Mouse (Mus musculus): ENCODE data around the gene Irf4.

The Irf4 gene

GRCm38 (mm10) chr13:30749021-30749556 is at the start of gene Irf4:
Gene Irf4, plus strand, starts transcription at chr13:30749226.
- DNase-seq (ENCODE audit: inconsistent ontology term) = peak; percentile 70

DNA sequence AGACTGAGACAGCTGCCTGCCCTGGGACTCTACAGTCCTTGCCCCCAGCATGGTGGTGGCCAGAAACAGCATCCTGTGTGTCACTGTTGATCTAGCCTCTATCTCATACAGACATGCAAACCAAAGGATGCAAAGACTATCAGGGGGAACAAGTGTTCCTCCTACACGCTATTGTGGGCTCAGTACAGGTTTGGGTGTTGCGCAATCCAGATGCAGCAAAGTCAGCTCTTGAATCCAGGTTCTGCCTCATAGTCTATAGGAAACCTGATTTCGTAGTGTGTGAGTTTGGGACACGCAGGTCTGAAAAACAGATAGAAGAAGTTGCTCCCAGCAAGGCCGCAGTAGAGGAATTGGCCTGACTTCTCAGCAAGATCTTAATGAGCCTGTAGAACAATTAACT is 46.3 kb upstream of the Irf4 start:
- no peak for DNase-seq (ENCODE audit: inconsistent ontology term)

- no peak for DNase-seq (ENCODE audit: inconsistent ontology term)
Measured at GRCm38 (mm10) chr13:30704246-30705095, 44.6 kb upstream of the Irf4 start.

- no peak for DNase-seq (ENCODE audit: inconsistent ontology term)
Measured at GRCm38 (mm10) chr13:30711066-30711465, 38.0 kb upstream of the Irf4 start.

- DNase-seq (ENCODE audit: inconsistent ontology term) = no peak
Measured at GRCm38 (mm10) chr13:30711711-30712110, 37.3 kb upstream of the Irf4 start.

DNA sequence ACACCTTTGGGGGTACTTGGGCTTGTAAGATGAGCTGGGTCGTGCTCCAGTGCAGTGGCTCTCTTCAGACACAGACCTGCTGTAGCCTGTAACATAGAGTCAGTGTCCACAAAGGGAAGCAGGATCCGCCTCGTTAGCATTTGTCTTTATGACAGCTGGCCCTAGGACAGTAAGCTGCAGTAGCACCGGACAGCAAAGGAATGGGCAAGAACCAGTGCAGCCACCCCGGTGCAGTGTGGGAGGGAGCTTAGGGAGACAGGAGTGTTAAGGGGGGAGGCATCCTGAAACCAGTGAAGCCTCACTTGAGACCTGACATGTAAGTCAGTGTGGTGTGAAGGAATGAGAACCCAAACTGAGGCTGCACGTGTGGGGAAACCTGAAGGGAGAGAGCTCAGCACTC is 36.7 kb upstream of the Irf4 start:
- no peak for DNase-seq (ENCODE audit: inconsistent ontology term)

DNA sequence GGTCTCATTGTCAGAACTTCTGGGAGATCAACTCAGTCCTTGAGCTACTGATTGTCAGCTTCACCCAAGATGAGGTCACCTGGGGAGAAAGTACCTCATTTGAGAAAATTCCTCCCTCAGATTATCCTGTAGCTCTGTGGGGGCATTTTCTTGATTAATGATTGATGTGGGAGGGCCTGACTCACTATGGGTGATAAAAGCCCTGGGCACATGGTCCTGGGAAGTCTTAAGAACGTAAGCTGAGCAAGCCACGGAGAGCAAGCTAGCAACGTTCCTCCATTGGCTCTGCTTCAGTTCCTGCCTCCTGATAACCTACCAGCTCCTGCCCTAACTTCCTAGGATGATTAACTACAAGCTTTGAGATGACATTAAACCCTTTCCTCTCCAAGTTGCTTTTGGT is 35.4 kb upstream of the Irf4 start:
- no peak for DNase-seq (ENCODE audit: inconsistent ontology term)

DNA sequence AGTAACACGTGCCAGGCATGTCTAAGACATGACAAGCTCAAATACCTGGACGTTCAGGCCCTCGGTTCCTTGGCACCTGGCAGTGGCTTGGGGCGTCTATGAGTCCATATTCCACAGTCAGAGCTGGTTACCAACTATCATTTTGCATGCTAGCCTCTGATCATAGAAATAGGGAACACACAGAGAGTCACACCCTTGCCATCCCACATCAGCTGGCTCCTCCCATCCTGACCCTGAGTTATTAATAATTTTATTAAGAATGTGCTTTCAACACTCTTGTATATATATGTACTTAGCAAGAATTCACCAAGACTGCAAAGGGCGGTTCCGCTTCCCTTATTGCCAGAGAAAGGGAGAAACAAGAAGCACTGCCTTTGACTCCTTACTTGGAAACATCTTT is 34.5 kb upstream of the Irf4 start:
- DNase-seq (ENCODE audit: inconsistent ontology term) = no peak

- no peak for DNase-seq (ENCODE audit: inconsistent ontology term)
Measured at GRCm38 (mm10) chr13:30715060-30715459, 34.0 kb upstream of the Irf4 start.

DNA sequence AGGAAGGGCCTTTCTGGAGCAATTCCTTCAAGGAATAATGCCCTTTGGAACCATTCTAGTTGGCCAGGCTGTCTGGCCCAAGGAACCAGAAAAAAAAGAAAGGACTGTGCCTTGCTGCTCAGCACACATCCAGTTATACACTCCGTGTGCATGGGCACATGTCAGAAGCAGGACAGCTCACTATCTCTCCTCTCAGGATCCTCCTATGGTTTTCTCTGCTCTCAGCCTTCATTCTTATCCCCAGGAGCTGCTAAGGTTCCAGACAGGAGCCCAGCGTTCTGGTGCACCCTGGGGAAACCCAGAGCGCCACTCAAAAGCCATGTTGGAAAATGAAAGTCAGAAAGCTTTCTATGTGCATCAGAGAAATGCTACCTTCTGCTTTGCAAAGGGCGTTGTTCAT is 33.5 kb upstream of the Irf4 start:
- DNase-seq (ENCODE audit: inconsistent ontology term) = no peak

DNA sequence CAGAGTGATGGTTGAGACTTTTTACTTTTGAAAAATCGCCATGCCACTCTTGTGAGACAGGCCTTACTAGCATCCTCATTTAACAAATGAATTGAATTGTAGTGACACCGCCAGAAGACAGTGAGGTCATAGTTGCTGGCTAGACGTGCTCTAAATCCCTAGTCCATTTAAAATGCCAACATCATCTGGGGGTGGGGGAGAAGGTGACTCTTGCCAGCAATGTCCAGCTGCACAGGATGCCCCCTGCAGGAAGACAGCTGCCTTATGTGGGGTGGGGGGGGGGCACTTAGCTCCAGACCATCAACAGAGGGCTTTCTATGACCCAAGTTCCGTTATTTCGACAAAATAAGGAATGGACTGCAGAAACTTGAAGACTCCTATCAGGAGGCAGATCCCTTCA is 32.4 kb upstream of the Irf4 start:
- DNase-seq (ENCODE audit: inconsistent ontology term) = peak; percentile 70

- DNase-seq (ENCODE audit: inconsistent ontology term) = peak; percentile 40
Measured at GRCm38 (mm10) chr13:30722601-30723000, 26.4 kb upstream of the Irf4 start.

GRCm38 (mm10) chr13:30723258-30723657 is 25.8 kb upstream of the Irf4 start:
- DNase-seq (ENCODE audit: inconsistent ontology term) = no peak

GRCm38 (mm10) chr13:30723858-30724257 is 25.2 kb upstream of the Irf4 start:
- no peak for DNase-seq (ENCODE audit: inconsistent ontology term)

- peak; percentile 63 for DNase-seq (ENCODE audit: inconsistent ontology term)
Measured at GRCm38 (mm10) chr13:30724691-30725271, 24.2 kb upstream of the Irf4 start.

DNA sequence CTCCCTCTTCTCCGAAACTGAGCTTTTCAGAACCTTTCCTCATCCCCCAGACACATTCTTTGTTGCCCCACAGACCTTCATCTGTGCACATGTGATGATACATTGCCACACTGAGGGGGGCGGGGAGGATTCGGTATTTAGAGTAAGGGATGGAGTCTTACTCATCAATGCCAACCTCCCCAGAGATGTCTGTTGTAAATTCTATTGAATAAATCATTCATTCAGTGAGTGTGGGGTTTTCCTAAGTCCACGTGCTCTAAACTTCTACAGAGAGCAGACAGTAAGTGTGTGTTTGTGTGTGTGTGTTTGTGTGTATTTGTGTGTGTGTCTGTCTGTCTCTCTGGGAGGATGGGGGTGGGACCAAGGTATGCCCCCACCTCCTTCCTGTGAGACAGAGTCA is 22.1 kb upstream of the Irf4 start:
- peak; percentile 55 for DNase-seq (ENCODE audit: inconsistent ontology term)

GRCm38 (mm10) chr13:30728155-30728554 is 20.9 kb upstream of the Irf4 start:
- DNase-seq (ENCODE audit: inconsistent ontology term) = no peak

GRCm38 (mm10) chr13:30729245-30729644 is 19.8 kb upstream of the Irf4 start:
- peak; percentile 10 for DNase-seq (ENCODE audit: inconsistent ontology term)

- DNase-seq (ENCODE audit: inconsistent ontology term) = no peak
Measured at GRCm38 (mm10) chr13:30730104-30730793, 18.8 kb upstream of the Irf4 start.

DNA sequence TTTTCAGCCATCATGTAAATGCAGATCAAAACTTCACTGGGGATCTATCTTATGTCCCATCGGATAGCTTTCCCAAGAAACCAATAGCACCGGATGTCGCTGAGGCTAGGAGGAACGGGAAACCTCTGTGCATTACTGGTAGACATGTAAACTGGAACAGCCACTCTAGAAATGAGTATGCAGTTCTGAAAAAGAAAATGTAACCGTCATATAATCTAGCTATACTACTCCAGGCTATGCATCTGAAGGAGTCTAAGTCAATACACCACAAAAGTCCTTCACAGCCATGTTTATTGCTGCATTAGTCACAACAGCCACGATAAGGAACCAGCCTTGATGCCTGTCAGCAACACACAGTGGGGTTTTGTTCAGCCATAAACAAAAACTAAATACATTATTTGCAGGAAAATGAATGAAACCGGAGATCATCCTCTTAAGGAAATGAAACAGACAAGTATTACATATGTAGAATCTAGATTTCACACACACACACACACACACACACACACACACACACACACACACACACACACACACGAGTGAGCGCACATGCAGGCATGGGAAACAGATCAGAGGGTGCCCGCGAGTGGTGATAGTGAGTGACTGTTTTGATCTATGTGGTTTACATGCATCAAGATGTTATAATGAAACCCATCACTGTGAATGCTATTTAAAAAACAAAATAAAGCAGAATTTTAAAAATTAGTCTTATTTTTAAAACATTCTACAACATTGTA is 16.1 kb upstream of the Irf4 start:
- no peak for DNase-seq (ENCODE audit: inconsistent ontology term)

GRCm38 (mm10) chr13:30736721-30737120 is 12.3 kb upstream of the Irf4 start:
- DNase-seq (ENCODE audit: inconsistent ontology term) = no peak

DNA sequence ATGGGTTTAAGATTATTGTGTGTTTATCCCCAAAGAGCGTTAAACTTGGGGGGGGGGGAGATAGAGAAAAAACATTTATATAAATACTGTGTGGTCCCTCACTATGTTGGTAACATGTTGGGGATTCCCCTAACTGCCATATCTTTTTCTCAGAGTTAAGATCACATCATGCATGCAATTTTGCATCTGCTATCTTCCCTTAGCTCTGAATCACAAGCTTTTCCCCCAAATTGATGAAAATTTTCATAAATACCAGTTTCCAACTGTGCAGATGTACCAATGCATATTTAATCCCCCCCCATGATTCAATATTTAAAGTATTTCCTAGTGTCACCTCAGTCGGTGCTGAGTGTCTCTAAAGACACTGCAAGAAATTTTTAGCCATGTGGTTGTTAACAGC is 11.8 kb upstream of the Irf4 start:
- no peak for DNase-seq (ENCODE audit: inconsistent ontology term)

All from Muller cell, postnatal 12 days (primary cell).